Mouse (Mus musculus) thymus, postnatal 25 days (tissue): ENCODE results near the gene Hapln3.
A peak's percentile ranks its signal among the peaks of the same experiment; 100 is the strongest.

Source experiments
- DNase-seq: peaks from one replicate; pipeline ENCODE4 v3.0.0; 2022

Hapln3 gene

DNA sequence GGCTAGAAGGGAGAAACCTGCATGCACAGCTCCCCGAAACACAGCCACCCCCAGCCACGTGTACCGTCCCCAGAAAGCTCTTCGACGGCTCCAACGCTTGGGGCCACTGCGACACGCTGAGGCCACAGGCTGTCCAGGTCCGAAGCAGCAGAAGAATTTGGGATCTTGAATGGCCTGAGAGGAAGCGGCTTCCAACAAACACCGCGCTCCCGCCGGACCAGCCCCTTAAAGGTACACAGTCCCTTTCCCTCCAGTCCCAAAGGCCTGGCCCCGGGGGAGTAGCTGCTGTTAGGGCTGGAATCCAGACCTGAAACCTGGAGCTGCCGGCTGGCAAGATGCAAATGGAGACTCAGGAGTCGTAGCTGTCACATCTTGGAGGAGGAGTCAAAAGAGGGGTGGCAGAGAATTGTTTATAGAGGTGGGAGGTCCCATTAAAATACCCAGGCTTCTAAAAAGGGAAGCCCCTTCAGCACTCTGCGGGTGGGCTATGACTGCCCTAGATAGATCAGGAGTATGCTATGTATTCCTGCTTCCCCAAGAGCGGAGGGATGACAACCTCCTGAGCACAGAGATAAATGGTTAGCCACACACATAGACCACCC is at the start of gene Hapln3:
Hapln3 (minus strand) TSS at position 176 of the 602 bp plus-strand sequence.
- DNase-seq: no peak

DNA sequence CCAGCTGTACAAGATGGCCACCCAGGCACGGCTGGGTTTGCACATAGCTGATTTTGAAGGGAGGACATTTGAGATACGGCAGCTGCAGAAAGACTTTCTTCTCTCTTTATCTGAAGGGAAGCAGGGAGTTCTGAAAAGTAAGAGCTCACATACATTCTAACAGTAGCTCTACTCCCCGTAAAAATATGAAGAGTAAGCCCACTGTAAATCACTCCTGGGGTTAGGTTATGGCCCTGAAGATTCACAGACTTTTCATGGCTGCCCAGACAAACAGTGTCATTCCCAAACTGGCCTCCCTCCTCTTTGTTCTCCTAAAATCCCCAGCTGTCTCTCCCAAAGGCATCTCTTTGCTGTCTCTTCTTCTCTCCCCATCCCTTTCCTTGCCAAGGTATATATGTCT is 43.0 kb upstream of the Hapln3 start:
- no peak for DNase-seq

DNA sequence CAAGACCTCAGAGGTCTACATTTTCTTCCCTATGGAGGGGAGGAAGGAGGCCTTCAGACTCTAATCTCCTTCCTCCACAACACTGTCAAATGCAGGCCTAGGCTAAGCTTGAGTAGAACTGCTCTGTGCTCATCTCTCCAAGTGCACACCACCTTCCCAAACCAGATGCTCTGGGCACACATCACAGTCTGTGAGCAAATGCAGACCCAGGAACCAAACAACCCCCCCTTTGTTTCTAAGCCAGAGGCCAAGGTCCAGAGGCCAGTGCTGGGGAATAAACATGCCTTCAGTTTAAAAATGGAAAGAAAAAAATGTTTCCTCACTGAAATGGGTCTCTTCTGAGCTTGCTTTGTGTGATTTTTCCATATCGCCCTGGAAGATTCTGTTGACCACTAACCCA is 41.0 kb upstream of the Hapln3 start:
- no peak for DNase-seq

DNA sequence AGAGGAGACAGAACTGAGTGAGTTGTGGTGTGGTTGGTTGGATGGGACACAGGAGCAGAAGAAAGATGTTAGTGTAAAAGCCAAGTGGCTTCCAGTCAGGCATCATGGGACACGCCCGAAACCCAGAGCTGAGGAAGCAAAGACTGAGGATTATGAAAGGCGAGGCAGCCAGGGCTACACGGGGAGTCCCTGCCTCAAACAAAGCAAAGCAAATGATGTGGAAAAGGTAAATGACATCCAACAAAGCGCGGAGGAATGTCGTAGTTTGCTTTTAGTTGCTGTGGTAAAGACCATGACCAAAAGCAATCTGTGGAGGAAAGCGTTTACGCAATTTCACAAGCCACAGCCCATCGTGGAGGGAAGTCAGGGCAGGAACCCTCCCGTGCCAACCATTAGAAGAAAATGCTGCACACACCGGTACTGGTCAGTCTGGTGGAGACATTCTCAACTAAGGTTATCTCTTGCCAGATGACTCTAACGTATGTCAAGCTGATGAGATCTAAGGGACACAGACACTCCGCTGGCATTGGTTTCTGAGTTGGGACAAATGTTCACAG is 36.3 kb upstream of the Hapln3 start:
- no peak for DNase-seq

DNA sequence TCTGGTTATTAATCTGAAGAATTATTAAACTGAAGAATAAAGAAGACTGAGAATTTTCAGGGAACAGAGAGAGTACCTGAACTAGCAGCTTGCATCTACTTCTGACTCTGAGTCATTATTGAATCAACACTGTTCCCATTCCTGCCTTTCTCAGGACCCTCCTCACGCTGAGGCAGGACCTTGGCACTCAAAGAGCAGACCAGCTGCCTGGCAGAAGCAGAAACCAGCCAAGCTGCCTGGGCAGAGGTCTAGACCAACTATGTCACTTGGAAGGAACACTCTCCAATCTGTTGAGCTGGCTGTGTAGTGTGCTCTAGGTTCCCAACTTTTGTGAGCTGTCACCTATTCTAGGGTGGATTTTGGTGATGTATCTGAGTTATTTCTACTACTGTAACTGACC is 28.6 kb upstream of the Hapln3 start:
- DNase-seq: no peak

DNA sequence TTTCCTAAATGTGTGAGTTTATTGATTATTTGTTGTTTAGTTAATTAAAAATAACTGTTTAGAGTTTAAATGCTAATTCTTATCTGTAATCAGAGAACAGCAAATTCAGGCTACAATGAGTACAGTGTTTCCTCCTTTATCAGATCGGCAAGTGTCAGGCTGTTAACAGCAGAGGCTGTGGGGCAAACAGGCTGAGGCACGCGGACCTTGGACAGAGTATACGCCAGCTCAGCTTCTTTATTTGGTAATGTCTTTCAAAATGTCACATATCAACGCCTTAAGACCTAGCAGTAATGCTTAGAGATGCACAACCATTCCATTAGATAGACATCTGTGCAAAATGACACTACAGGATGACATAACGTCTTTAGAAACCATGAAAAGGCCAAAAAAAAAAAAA is 18.7 kb upstream of the Hapln3 start:
- DNase-seq: no peak

DNA sequence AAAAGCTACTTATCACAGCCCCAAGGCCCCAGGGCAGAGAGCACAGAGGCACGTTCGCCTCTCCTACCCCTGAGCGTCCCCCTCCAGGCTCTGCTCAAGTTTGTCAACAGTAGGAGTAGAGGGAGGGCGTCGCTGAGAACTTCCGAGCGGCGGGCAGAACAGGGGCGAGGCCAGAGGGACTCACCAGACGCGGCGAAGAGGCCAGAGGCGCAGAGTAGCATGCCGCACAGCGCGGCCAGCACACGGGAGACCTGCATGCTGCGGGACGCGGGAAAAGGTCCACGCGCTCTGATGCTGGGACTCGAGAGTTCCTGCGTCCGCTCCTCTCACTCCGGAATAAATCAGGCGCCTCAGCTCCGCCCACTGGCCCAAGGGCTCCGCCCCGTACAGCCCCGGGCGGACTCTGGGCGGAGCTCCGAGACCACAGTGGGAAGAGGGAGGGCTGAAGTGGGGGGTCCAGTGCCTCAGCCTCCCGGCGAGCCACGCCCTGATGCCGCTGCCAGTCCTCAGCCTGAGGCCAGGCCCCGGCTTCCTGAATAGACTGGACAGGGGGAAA is 18.0 kb upstream of the Hapln3 start, which contains the start of gene Mfge8:
Mfge8 (minus strand) TSS at position 350 of the 556 bp plus-strand sequence.
- peak; percentile 84 for DNase-seq

DNA sequence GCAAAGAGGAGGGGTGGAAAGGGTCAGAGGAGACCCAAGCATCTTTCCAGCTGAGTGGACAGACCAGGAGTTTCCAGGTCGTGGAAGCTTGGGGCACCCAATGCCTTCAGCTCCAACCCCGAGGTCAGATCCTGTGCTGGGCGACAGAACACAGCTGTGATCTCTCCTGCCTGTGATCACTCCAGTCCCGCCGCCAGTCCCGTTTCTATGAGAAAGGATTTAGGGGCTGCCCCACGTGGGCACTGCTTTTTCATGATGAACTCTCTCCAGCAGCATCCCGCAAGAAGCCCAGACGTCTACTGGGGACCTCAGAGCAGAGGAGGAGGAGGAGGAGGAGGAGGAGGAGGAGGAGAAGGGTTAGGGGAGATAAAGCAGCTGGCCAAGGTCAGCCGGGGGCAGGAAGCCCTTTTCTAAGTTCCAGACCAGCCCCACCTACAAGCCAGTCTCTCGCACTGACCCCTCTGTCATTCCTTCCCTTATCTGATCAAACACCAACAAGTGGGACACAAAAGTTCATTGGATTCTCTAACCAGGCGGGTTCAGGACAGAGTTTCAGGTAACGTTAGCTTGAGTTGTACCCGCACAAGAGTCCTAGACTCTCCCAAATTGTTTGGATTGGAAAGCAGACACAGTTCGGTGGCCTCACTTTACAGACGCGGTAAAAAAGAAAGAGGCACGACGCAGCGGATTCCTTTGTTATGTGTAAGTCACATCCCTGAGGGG is 17.3 kb upstream of the Hapln3 start:
- DNase-seq: no peak

DNA sequence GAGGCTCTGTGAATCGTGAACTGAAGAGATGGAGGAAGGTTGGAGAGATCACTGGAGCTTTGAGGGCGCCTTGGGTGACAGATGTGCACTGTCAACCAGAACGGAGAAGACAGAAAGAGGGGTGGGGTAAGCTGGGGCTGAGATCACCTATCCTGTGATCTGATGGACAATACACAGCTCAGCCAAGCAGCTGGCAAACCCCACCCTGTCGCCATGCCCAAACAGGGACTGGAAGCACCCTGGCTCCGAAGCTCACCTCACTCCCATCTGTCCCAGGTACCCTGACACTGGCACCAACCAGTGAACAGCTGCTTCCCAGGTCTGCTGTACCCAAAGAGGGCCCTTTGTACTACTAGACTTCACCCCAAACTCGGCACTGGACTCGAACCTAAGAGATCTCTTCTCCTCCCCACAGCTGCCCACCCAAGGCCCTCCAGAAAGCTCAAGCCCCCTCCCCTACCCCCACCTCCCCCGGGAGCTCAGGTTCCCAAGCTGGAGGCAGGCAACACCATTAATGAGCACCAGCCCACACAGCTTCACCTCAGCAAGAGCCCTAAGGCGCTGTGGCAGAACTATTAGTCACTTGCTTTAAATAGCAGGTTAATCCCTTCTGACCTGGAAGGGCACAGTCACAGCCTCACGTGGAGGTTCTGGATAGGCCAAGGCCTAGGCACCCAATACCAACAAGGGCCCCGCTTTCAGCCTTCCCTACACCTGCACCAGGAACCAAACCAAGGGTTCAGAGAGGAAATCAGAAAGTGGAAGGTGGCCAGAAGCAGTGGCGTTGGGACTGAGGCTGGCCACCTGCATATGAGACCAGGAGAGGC is 16.4 kb upstream of the Hapln3 start:
- peak; percentile 23 for DNase-seq

DNA sequence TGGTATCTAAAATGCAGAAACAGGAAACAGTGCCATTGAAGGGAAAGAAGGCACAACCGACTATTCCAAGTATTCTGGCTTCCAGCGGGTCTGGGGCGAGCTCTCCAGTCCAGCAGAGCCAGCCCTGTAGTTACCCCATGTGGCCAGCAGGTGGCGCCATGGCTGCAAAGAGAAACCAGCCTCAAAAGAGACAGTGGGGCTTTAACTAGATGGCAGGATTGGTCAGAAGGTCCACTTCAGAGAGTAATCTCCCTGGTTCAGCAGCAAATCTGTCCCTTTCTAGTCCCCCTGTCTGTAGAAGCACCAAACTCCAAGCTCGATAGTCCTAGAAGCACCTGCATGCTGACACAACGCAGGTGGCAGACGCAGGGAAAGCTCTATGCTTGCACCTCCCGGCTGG is 10.1 kb upstream of the Hapln3 start:
- peak; percentile 71 for DNase-seq

DNA sequence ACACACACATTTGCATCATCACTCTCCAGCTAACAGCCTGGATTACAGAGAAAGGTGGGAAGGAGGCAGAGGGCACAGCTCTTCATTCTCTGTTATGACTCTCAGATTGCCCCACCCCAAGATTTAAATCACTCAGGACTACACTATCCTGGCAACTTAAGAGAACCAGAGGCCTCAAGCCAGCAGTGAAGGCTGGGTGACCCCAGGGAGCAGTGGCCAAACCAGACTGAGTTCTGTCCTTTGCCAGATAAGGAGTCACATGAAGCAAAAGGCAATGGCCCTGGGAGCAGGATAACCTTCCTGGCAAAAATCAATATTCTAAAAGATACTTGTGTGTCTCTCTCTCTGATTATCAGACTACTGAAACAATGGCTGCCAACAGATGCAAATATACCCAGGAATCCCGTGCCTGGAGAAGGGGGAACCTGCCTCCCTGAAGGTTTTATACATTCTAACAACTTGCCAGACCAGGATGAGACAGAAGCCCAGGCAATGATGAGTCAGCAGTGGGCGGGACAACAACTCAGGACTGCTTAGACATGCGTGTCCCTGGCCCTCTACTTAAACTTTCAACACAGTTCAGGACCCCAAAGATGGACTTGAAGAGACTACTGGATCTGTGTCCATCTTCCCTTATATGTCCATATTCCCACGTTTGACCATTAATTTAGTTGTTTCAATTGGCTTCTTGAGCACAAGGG is 9.2 kb upstream of the Hapln3 start:
- DNase-seq: no peak

DNA sequence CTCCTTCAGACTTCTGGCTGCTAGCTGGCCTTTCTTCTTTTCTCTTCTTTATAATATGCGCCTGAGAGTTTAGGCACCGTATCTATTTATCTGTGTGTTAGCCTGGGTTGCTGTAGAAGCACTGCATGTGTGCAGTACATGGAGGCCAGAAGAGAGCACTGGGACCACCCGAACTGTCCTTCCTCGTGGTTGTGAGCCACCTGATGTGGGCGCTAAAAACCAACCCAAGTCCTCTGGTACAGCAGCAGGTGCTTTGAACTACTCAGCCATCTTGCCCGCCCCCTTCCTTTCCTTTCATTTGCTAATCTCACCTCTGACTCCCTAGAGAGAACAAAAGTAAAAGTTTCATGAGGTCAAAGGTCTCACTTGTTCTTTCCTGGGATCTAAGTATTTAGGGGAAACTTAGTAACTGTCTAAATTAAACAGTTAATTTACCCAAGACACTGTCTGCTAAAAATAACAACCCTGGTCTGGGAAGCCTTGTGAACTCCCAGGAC is 8.6 kb upstream of the Hapln3 start:
- peak; percentile 8 for DNase-seq

DNA sequence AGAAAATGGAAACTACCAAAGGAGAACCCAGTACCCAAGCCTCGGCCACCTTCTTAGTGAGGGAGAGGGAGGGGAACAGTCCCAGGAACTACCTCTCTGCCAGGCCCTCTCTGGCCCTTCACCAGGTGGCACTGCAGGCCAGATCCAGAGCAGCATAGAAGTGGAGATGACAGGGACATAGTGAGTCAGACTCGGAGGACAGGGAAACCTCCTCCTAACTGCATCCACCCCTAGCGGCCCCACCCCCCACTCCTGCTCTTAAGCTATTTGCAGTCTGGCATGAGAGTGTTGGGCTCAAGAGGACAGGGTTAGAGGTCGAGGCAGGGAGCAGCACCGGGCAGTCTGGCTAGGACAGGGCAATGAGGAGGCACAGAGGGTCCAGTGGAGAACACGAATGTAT is 2.6 kb upstream of the Hapln3 start:
- DNase-seq: no peak

DNA sequence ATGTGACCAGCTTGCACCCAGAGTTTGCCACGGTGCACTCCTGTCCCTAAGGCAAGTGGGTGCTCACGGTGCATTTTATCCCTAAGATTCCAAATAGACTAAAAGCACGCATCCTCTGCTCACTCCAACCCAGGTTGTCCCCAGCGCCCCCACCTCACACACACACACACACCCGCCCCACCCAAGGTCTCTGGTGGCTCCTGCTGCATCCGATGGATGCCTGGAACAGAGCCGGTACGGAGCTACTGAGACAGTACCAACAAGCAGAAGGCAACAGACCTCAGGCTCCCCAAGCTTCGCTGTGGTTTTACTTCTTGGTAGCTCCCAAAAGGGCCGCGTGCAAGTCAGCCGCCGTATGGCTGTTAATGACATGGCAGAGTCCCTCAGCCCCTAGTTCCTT is 433 bp downstream of the Hapln3 start:
- no peak for DNase-seq

DNA sequence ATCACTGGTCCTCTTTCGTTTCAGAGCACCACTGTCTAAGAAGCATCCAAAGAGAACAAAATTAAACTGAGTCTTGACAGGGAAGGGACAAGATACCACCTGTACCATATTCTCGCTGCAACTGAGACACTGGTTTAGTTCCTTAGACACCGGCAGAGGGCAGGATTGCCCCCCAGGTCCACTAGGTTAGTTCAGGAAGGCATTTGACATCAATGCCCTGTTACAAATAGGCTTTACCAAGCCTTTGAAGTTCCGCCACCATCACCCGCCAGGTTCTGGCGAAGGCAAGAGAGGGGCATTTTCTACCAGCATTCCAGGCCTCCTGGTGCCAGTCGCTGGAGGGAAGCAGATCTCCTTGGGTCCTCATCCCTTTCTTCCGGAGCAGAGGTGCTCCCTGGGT is 935 bp downstream of the Hapln3 start:
- no peak for DNase-seq

DNA sequence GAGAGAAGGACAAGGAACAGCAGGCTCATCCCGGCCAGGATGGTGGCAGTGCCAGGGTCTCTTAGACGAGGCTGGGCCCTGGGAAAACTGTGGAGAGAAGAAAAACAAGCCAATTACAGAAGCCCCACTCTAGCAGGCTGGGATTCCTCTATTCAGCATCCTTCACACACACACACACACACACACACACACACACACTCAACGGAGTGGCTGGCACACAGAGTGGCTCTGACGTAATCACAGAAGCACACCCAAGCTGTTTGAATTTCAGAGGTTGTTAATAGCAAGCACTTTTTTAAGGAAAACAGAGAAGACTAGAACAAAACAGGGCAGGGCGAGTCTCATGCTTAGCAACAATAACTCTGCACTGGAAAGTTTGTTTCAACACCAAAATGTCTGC is 7.4 kb downstream of the Hapln3 start:
- no peak for DNase-seq

DNA sequence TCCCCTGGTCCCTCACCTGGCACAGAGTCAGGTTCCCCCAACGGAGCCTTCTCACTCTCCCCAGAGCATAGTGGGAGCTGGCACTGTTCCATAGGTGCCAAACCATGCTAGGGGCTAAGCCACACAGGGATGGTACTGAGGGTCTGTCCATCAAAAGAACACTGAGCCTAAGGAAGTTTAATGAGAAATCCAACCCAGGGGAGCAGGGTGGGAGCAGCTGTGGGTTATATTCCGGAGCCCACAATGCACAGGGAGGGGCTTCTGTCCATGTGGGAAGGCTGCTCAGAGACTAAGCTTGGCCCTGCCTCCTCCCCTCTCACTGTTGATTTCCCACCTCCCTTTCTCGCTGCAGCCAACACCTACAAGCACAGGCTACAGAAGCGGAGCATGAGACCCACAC is 17.0 kb downstream of the Hapln3 start:
- DNase-seq: no peak

DNA sequence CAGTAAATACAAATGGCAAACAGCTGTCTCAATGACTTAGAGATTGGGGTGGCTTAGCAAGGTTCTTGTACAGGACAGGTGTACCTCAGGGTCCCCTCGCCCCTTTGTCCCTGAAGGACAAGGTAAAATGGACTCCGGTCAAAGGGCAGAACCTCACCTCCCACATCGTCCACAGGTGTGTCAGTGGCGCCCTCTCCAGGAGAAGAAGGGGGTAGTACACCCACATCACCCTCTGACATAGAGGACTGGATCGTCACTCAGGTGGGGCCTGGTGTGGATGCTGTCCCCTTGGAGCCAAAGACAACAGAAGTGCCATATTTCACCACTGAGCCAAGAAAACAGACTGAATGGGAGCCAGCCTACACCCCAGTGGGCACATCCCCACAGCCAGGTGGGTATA is 34.3 kb downstream of the Hapln3 start:
- no peak for DNase-seq

DNA sequence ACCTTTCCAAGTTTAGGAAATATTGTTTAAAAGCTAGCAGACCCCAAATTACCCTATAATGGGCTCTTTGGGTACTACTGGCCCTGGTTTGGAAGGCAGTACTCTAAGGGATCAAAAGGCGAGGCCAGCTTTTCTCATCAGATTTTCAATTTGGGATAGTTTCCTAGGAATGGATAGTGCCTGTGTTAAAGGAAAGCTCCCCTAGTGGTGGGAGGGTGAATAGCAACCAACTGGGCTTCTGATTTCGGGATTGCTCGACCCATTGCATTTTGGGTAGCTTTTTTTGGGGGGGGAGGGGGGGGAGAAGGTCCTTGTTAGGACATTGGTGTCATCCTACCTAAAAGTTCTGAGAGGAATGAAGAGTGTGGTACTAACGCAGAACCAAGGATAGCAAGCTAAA is 41.7 kb downstream of the Hapln3 start:
- DNase-seq: peak; percentile 16

DNA sequence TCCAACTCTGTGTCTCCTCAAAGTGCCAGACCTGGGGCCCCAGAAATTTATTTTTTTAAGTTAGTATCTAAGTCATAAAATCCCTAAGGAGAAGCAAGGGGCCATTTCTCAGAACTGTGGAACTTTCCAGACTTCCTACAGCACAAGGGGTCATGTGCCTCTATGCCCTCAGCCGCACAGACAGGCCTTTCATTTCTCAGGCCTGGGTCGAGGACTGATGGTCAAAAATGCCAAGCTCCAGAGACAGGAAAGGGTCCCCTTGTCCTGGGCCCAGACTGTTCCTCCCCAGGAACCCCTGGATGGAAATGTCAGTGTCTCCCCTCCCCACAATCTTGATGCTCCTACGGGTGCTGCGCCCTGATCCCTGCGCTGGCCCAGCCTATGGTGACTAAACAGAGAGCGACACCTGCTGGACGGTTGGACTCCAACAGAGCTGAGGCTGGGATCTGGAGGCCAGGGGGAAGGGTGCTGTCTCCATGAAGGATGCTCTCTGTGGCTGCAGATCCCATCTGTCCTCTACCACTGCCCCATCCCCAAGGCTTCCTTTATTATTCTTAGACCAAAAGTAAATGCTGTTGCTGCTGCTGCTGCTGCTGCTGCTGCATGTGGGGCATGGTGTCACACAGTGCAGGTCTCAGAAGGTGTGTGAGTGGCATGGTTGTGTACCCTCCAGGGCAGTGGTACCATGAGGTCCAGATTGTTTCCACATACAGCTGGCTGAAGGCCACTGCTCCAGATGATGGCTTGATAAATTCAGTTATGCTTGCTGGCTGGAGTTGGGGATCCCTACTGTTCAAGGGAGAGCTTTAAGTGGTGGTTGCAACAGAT is 50.0 kb downstream of the Hapln3 start:
- DNase-seq: peak; percentile 50

DNA sequence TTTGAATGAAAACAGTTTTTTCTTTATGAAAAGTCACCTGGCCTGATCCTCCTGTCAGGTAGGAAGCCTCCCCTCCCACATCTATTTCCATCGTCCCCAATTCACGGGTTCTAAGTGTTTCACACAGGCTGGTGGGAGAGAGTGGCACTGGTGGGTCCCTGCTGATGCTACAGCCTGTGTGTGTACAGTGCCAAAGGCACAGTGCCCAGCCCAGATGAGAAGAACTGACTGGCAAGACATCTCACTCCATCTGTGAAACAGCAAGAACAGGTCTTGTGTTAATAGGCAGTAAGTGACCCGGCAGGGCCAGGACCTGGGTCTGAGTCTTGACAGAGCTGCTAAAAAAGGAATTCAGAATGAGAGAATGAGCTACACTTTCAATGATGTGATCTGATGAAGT is 51.6 kb downstream of the Hapln3 start:
- no peak for DNase-seq

DNA sequence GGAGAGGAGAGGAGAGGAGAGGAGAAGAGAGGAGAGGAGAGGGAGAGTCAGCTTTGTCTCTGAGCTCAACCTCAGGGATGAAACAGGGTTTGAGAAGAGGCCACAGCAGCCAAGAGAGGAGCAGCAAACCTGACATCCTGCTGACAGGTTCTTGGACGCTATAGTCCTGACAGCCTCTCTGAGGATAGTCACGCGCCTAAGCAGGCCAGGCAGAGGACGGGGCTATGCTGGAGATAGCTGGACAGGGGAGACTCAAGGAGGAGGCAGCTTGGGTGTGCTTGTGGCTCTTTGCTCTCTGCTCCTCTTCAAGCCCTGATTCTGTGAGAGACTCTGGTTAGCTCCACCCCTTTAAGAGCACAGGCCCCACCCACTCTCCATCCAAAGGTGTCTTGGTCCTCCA is 62.6 kb downstream of the Hapln3 start:
- no peak for DNase-seq
